Mouse (Mus musculus) retina, postnatal 1 day (tissue): ENCODE results near the gene Tnfsf13b.

Experiments used
- DNase-seq: peaks from one replicate; pipeline ENCODE4 v3.0.0-alpha.2; 2012

Tnfsf13b gene

DNA sequence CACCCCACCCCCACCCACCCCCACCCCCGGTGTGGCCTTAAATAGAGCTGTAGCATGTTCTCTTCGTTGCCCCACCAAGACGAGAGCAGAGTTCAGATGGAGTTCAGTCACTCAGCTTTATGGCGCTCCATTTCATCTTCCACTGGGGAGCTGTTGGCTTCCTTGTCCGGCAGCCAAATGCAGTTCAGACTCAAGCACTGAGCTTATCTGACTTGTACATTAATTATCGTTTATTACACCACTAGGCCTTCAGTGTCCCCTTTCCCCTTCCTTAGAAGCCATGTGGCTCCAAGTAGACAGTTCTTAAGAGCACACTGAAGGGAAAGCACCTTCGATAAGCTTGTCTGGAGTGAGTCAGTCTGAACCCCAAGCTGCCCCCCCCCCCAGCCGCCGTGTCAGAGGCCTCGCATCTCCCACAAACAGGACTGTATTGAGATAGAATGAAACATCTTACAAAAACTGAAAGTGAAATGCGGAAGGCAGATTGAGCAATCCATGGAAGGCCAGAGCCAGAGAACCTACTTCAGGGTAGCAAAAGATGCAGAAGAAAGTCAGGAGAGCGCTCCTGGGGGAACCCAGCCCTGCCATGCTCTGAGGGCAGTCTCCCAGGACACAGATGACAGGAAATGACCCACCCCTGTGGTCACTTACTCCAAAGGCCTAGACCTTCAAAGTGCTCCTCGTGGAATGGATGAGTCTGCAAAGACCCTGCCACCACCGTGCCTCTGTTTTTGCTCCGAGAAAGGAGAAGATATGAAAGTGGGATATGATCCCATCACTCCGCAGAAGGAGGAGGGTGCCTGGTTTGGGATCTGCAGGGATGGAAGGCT lies at the start of gene Tnfsf13b:
Gene Tnfsf13b, plus strand, starts transcription at position 312 of the 830 bp plus-strand sequence.
- DNase-seq = no peak

GRCm38 (mm10) chr8:9958338-9958737 lies 47.9 kb upstream of the Tnfsf13b start:
- no peak for DNase-seq

GRCm38 (mm10) chr8:9959919-9960318 lies 46.3 kb upstream of the Tnfsf13b start:
- DNase-seq = no peak

DNA sequence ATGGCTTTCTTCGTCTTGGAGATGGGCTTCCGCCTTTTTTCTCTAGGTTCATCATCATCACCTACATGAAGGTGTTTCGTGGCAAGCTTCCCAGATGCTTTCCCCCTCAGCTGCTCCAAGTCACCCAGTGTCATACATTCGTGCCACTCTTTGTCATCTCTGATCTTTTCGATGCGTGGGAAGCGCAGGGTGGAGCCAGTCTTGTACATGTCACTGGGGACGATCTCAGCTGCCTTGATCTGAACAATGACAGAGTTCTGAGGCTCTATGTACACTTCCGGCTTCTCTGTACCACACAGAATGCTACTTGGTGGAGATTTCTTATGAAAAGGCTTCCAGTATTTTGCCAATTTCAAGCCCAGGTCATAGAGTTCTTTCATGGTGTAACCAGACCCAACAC lies 34.4 kb upstream of the Tnfsf13b start:
- DNase-seq = no peak

DNA sequence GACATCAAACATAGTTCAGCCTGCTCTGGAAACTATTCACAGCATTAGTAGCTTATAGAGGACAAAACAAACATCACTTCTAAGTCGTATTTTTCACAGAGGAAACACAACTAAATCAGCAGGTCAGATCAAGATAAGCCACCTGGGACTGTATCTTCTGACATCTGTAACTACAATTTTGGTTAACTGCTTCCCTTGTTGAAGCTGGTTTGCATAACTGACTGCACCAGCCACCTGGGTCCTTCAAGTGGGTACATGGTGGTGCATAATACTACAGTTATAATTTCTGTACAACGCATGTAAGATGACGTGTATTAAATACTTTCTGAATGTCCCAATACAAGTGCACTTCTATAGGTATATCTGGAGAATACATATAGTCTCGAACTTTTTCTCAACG lies 31.0 kb upstream of the Tnfsf13b start:
- DNase-seq = no peak

DNA sequence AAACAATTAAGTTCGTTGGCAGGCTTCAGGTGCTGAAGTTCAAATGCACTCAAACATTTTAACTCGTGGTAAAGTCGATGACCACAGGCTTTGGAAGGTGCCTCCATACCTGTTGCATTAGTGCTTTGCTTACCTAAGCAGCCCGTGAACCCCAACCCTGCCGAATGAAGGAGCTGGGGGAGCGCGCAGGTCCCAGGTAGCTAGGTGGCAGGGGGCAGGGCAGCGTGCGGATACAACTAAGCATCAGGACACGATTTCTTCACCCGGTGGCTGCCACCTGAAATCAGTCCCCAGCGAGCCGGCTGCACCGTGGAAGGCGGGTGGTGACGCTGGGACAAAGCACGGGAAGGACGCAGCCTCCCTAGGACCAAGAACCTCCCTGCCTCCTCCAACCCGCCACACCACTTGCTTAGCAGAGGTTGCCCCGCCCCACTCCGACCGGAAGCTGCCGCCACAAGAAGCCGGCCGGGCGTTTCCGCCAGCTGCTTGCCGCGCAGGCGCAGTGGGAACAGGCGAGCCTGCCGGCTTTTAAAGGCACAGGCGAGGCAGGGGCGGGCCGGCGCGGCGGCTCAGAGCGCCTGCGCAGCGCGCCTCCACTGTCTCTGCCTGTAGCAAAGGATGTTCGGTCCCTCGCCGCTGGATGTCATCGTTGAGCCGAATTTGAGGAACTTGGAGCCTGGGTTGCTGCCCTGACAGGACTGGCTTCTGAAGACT lies 30.2 kb upstream of the Tnfsf13b start:
- DNase-seq = peak; percentile 99

GRCm38 (mm10) chr8:9977016-9977415 lies 29.3 kb upstream of the Tnfsf13b start:
- no peak for DNase-seq

DNA sequence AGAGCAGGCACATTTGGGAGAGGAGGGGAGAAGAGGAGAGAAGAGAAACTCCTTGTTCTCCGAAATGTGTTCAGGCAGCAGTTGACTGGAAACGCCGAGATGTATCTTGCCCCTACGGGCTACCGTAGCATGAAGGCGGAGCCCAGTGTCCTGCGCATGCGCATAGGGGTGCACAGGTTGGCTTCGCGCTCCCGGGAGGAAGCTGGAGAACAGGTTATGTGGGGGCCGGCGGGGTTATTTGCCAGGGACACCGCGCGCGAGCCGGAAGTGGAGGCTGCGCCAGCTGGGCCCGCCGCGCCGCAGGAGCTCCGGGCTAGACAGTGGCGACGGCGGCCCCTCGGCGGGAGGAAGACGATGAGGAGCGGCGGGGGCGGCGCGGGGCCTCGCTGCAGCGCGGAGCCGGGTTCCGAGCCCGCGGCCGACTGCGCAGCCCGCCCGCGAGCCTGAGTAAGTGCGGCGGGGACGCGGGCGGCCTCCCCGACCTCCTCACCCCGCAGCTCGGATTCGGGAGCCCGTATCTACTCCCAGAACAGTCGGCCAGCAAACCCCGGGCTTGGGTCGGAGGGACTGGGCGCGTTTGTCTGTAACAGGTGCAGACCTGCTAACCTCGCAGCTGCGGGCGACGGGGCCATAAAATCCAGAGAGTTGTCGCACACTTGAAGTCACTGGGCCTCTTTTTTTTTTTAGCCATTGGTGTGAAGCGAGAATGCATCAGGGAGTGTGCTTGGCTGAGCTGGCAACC lies 28.5 kb upstream of the Tnfsf13b start, which contains the start of the genes Lig4 and Abhd13:
Gene Lig4, minus strand, starts transcription at position 114 of the 742 bp plus-strand sequence.
Gene Abhd13, plus strand, starts transcription at position 135 of the 742 bp plus-strand sequence.
- peak; percentile 98 for DNase-seq

GRCm38 (mm10) chr8:9978475-9979230 lies 27.6 kb upstream of the Tnfsf13b start:
- peak; percentile 1 for DNase-seq

GRCm38 (mm10) chr8:9979746-9980145 lies 26.5 kb upstream of the Tnfsf13b start:
- DNase-seq = no peak

DNA sequence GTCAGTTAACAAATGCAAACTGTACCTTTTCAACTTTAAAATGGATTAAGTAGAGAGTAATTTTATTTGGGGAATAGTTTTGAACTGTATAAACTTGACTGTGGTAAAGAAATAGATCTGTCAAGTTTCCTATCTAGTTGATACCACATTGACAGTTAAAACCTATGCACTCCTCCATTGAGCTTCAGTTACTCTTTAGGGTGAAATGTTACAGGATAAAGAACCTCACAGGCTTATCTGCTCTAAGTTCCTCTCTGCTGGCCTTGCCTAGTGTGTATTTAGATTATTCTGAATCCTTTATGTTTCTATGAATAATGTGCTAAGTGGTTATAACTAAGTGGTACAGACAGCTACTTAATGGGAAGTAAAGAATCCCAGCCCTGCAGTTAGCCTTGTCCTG lies 26.1 kb upstream of the Tnfsf13b start:
- DNase-seq = no peak

- no peak for DNase-seq
These were observed 2.2 kb upstream of the Tnfsf13b start for GRCm38 (mm10) chr8:10004115-10004514.

GRCm38 (mm10) chr8:10006986-10007659 lies 856 bp downstream of the Tnfsf13b start:
- DNase-seq = peak; percentile 64

GRCm38 (mm10) chr8:10007660-10008028 lies 1.4 kb downstream of the Tnfsf13b start:
- DNase-seq = no peak

- no peak for DNase-seq
These were observed 10.0 kb downstream of the Tnfsf13b start for GRCm38 (mm10) chr8:10016252-10016651.

DNA sequence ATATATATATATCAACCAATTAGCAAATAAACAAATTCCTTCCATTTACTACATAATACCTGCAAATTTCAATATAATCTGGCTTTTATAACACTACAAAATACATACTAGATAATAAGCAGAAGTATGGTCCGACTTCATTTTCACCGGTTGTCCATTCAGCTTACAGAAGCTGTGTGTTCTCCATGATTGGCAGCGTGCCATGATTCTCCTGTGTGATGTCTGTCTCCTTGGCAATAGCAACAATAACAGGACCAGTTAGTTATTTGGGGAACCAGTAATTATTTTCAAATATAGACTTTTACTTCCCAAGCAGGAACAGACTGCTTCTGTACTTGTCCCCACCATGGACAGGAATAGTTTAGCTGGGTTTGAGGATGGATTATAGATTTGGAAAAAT lies 11.0 kb downstream of the Tnfsf13b start:
- peak; percentile 69 for DNase-seq

DNA sequence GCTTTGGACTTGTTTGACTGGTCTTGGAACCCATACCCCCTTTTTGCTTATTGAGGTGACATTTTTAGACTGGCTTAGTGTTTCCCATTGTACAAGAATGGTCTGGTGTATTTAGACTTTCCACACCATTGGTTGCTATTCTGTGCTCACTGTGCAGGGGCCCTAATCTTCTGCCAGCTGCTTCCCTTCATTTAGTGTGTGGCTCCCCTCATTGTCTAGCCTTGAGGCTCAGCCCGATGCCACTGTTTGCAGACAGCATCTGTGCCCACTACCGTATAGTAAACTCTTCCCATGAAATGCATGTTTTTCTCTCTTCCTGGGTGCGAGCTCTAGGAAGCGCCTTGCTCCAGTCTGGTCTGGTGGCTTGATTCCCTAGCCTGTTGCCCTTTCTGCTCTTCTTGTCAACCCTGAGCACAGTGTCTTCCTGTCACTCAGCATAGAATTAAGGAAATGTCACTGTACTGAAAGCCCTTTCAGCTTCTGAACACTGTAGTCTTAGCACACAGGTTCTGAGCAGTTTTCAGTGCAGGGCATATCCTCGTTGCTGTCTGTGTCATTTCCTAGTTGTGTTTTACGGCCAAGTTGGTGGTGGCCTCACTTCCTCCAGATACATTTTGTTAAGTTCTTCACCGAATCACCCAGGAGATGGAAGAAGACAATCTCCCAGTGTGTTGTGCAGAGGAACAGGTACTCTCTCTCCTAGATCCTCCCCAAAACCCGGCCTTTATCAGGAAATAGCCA lies 24.2 kb downstream of the Tnfsf13b start:
- peak; percentile 19 for DNase-seq

GRCm38 (mm10) chr8:10031177-10031576 lies 24.9 kb downstream of the Tnfsf13b start:
- no peak for DNase-seq

- no peak for DNase-seq
These were observed 34.6 kb downstream of the Tnfsf13b start for GRCm38 (mm10) chr8:10040866-10041265.

GRCm38 (mm10) chr8:10043842-10044510 lies 37.7 kb downstream of the Tnfsf13b start:
- DNase-seq = peak; percentile 65

DNA sequence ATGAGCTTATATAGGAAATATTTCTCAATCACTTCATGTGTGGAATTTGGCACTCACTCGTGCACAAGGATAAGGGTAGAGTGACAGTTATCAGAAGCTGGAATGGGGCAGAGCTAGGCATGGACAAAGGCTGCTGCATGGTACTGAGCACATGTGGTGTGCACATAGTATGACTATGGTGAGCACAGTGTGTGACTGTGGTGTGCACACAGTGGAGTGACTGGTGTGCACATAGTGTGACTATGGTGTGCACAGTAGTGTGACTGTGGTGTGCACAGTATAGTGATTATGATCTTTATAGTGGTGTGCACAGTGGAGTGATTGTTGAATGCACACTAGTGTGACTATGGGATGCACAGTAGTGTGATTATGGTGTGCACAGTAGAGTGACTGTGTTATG lies 39.5 kb downstream of the Tnfsf13b start:
- no peak for DNase-seq
